Mouse (Mus musculus) erythroblast, embryonic 14.5 days (primary cell): ENCODE measurements around the gene Cmc4.

Experiments used
- GATA1 ChIP-seq: IDR thresholded peaks from 2 replicates; pipeline ENCODE4 v1.6.1; 2012; ENCODE audit warnings: low read length, inconsistent platforms, mixed read lengths
- TAL1 ChIP-seq: IDR thresholded peaks from 3 replicates; pipeline ENCODE4 v1.6.1; 2012; ENCODE audit warnings: low read length, inconsistent platforms, mixed read lengths

DNA sequence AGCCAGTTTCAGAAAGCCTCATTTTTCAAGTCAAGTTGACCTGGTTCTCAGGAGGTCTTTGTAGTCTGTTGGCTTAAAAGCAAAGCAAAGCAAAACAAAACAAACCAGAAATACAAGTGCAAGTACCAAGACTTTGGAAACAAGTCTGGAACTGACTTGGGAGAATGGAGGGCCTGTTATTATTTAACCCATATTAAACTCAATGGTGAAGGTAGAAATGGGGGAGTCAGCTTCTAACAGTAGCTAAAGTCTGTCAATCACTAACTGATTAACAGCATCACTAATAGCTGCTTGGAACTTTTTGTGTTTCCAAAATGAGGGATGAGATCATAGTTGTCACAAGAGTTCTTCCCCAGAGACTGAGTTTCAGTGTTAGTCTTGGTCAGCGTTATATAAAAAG is 16.9 kb downstream of the Cmc4 start:
- TF ChIP-seq TAL1 (no peak), GATA1 (no peak)
